Mouse (Mus musculus) gastrocnemius, postnatal 10 days (tissue): ENCODE results near the gene Zfp36l2. TPM values are rescaled to one million over a fixed set of nuclear protein-coding genes. Genes with fewer than 3 reads are reported as not detected.

ENCODE experiments used
- DNase-seq: peaks from one replicate; pipeline ENCODE4 v3.0.0; 2021; ENCODE audit warnings: mixed read lengths
- total RNA-seq, 2 experiments: library from RNA; stranded (reverse); gene quantifications; 2 replicates each; pipeline ENCODE4 v1.2.3; 2021

The Zfp36l2 gene
- total RNA-seq, 2 experiments from 2014 or later, result 26.2 to 32.6 TPM

GRCm38 (mm10) chr17:84177481-84177880 is 10.3 kb downstream of the Zfp36l2 start:
- DNase-seq, result peak; percentile 2

- peak; percentile 2 for DNase-seq
Measured at GRCm38 (mm10) chr17:84176446-84176845, 11.3 kb downstream of the Zfp36l2 start.

GRCm38 (mm10) chr17:84175196-84175595 is 12.6 kb downstream of the Zfp36l2 start:
- peak; percentile 1 for DNase-seq

- no peak for DNase-seq
Measured at GRCm38 (mm10) chr17:84167377-84167776, 20.4 kb downstream of the Zfp36l2 start.

GRCm38 (mm10) chr17:84166135-84166860 is 21.4 kb downstream of the Zfp36l2 start:
- DNase-seq, result peak; percentile 1

GRCm38 (mm10) chr17:84165735-84166134 is 22.0 kb downstream of the Zfp36l2 start:
- no peak for DNase-seq

GRCm38 (mm10) chr17:84164146-84164545 is 23.6 kb downstream of the Zfp36l2 start:
- DNase-seq, result peak; percentile 1

- DNase-seq, result peak; percentile 3
Measured at GRCm38 (mm10) chr17:84163066-84163785, 24.5 kb downstream of the Zfp36l2 start.

GRCm38 (mm10) chr17:84162211-84162760 is 25.5 kb downstream of the Zfp36l2 start:
- DNase-seq, result peak; percentile 3

- peak; percentile 26 for DNase-seq
Measured at GRCm38 (mm10) chr17:84161231-84161854, 26.4 kb downstream of the Zfp36l2 start.

- peak; percentile 2 for DNase-seq
Measured at GRCm38 (mm10) chr17:84158891-84159290, 28.9 kb downstream of the Zfp36l2 start.

- DNase-seq, result peak; percentile 2
Measured at GRCm38 (mm10) chr17:84158461-84158795, 29.3 kb downstream of the Zfp36l2 start.

- DNase-seq, result peak; percentile 2
Measured at GRCm38 (mm10) chr17:84157743-84158460, 29.8 kb downstream of the Zfp36l2 start.

GRCm38 (mm10) chr17:84156748-84157742 is 30.7 kb downstream of the Zfp36l2 start:
- peak; percentile 3 for DNase-seq

GRCm38 (mm10) chr17:84156227-84156573 is 31.5 kb downstream of the Zfp36l2 start:
- DNase-seq, result peak; percentile 4

- no peak for DNase-seq
Measured at GRCm38 (mm10) chr17:84155516-84156226, 32.1 kb downstream of the Zfp36l2 start.

GRCm38 (mm10) chr17:84155029-84155338 is 32.8 kb downstream of the Zfp36l2 start:
- DNase-seq, result no peak

GRCm38 (mm10) chr17:84154302-84155028 is 33.3 kb downstream of the Zfp36l2 start:
- DNase-seq, result no peak

- no peak for DNase-seq
Measured at GRCm38 (mm10) chr17:84152976-84153786, 34.6 kb downstream of the Zfp36l2 start.
